Mouse (Mus musculus): ENCODE measurements at regions not wholly inside any gene's neighbourhood (a gene's known extent, or its start where the extent isn't known, plus 50 kb on each side); places are given as distances from the start of the nearest gene placed in this dataset.

DNA sequence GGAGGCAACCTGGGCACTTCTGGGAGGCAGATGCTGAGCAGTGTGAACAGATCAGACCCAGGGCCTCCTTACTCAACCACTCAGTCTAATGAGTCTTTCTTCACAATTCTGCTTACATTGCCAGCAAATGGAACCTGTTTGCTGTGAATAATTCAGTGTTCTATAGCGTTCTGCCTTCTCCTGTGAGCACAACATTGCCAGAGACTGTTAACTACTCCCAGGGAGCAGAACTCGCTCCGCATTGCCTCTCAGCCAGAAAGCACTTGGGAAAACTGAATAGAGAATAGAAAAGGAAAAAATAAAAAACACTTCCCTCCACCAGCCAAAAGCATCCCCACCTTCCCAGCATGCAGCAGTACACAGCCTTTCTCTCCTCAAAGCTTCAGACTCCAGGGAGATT is 51.5 kb downstream of the Aym1 start:
- H3K27ac ChIP-seq (replicated peaks) = no peak overlapping the region
- H3K4me1 ChIP-seq = no peaks in the 10 kb centered on the region
- H3K9me3 ChIP-seq = no peaks in the 10 kb centered on the region
- 75% methylated on average over 3 of the region's 3 CpGs for WGBS
- no peaks in the 10 kb centered on the region for H3K36me3 ChIP-seq (replicated peaks)
- H3K4me3 ChIP-seq = no peak overlapping the region
- H3K27me3 ChIP-seq (replicated peaks; ENCODE audit: low read depth, poor library complexity, severe bottlenecking) = no peaks in the 10 kb centered on the region
- no peak for DNase-seq (ENCODE audit: low spot score)

DNA sequence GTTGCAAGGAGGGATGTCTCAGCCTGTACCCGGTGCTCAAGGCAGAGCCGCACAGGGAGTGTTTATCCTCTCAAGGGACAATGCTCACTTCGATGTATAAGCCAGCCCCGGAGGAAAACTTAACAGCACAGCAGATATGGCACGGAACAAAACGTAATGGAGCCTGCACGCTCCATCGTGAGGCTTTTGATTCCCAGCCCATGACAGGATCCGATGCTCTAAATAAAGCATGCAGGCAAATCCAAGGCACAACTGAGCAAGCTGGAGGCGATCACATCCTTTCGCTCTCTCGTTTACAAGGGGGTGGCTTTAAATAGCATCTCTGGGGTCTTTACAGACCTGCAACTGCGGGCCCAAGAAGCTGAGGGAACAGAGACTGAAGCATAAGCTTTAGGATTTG is 53.9 kb downstream of the Aym1 start:
- H3K4me1 ChIP-seq = no peaks in the 10 kb centered on the region
- H3K27ac ChIP-seq (replicated peaks) = no peak overlapping the region
- 81% methylated on average over 13 of the region's 13 CpGs for WGBS
- no peaks in the 10 kb centered on the region for H3K27me3 ChIP-seq (replicated peaks; ENCODE audit: low read depth, poor library complexity, severe bottlenecking)
- H3K36me3 ChIP-seq (replicated peaks) = no peaks in the 10 kb centered on the region
- H3K4me3 ChIP-seq = no peak overlapping the region
- H3K9me3 ChIP-seq = no peaks in the 10 kb centered on the region
- no peak for DNase-seq (ENCODE audit: low spot score)

DNA sequence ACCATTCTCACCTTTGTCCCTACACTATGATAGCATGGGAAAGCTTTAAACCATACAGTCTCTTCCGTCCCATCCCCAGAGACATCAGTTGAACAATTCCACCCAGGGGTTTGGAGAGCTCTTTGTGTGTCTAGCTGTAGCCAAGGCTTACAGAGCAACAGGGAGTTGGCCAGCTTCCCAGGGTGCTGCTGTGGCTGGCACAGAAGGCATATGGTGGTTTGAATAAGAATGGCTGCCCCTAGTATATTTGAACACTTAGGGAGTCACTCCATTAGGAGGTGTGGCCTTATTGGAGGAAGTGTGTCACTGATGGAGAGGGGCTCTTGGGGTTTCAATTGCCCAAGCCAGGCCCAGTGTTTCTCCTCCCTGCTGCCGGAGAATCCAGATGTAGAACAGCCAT is 57.5 kb downstream of the Aym1 start:
- WGBS = 84% methylated on average over 2 of the region's 2 CpGs
- H3K27me3 ChIP-seq (replicated peaks; ENCODE audit: low read depth, poor library complexity, severe bottlenecking) = no peaks in the 10 kb centered on the region

DNA sequence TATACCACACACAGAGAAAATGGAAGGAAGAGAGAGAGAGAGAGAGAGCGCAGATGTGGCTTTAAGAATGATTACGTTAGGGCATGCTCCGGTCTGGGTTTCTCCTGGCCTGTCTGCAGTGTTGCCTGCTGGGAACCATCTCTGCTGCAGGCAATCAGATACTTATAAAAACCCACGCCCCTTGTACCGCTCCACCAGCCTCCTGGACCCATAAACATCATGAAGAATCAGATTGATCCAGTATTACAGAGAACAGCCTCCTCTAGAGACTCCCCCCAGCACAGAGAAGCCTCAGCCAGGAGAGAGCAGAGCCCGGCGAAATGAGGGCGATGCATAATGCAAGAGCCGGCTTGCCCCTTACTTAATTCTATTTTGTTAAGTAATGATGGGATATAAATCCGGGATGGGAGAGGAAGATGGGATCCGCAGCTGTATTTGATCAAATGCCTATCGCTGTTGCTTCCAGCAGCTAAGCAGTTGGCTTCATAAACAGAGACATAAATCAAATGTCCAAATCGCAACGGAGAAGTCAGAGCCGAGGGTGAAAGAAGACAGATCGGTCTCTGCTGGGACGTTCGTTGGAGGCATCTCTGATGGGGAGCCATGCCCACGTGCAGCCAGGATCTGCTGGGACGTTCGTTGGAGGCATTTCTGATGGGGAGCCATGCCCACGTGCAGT is 61.4 kb downstream of the Aym1 start:
- Histone ChIP-seq H3K27me3 (replicated peaks; ENCODE audit: low read depth, poor library complexity, severe bottlenecking) (no peaks in the 10 kb centered on the region), H3K9me3 (no peaks in the 10 kb centered on the region), H3K36me3 (replicated peaks) (no peaks in the 10 kb centered on the region), H3K4me1 (peaks cover 29% of the 10 kb centered on the region), H3K4me3 (no peak overlapping the region), H3K27ac (replicated peaks) (no peak overlapping the region)
- WGBS = 88% methylated on average over 22 of the region's 22 CpGs
- no peak for DNase-seq (ENCODE audit: low spot score)

More for the DNA sequence above, 57.5 kb downstream of the Aym1 start:
- Histone ChIP-seq H3K27ac (replicated peaks) (no peak overlapping the region), H3K9me3 (no peaks in the 10 kb centered on the region), H3K36me3 (replicated peaks) (no peaks in the 10 kb centered on the region), H3K4me3 (no peak overlapping the region), H3K4me1 (no peaks in the 10 kb centered on the region)
- DNase-seq (ENCODE audit: low spot score) = no peak

DNA sequence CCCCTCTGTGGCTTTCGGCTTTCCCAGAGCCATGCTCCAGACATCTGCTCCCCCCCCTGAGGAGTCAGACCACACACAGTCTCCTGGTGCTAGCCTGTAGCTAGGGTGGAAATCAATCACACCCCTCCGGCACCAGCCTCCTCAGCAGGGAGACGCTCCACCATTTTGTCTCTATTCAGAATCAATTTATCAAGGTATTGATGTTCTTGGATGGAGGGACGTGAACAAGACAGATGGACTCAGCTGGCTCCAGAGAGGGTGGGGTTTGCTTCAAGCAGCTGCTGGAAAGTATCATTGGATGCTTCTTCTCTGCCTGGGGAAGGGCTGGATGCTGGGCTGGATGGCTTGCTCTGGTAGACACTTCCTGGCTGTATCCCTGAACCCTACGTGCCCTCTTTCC is 63.5 kb downstream of the Aym1 start:
- peak; percentile 29 for DNase-seq (ENCODE audit: low spot score)
- H3K27me3 ChIP-seq (replicated peaks; ENCODE audit: low read depth, poor library complexity, severe bottlenecking) = no peaks in the 10 kb centered on the region
- no peaks in the 10 kb centered on the region for H3K36me3 ChIP-seq (replicated peaks)
- H3K9me3 ChIP-seq = no peaks in the 10 kb centered on the region
- no peak overlapping the region for H3K27ac ChIP-seq (replicated peaks)
- no peak overlapping the region for H3K4me3 ChIP-seq
- WGBS = 51% methylated on average over 5 of the region's 5 CpGs
- H3K4me1 ChIP-seq = peaks cover 29% of the 10 kb centered on the region

DNA sequence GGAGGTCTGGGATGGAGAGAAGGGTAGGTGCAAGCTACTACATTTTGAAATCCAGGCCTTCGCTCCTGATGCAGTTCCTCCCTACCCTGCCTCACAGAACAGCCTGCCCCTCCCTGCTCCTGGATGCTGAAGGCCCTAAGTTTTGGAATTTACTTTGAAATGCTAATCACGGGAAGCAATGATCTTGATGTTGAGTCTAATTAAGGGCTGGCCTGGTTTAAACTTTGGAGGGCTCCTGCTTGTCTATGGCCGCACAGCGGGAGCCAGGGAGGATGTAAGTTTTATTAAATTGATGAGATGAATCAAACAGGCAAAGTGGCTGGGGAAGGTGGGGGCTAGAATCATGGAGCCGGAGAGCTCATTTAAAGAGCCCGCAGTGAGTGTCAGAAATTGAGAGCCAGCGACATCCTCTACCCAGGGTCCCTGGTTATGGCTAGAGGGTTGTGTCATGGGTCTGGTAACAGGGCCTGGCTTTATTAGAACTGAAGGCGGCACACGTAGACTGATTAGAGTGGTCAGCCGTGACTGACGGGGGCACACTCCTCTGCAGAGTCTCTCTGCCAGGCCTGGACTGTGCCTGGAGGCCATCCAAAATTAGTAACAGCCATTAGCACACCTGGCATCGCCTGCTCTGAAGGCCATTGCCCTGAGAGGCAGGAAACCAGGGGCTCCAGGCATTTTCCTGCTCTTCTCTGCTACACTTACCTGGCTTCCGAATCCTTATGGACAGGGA is 65.1 kb downstream of the Aym1 start:
- Histone ChIP-seq H3K36me3 (replicated peaks) (no peaks in the 10 kb centered on the region), H3K9me3 (no peaks in the 10 kb centered on the region), H3K27ac (replicated peaks) (no peak overlapping the region; the same call in 1 of the 2 replicates), H3K27me3 (replicated peaks; ENCODE audit: low read depth, poor library complexity, severe bottlenecking) (0 out of 2 replicates have a peak, but pooled peaks cover 3% of the 10 kb centered on the region), H3K4me1 (peaks cover 29% of the 10 kb centered on the region), H3K4me3 (no peak overlapping the region)
- 64% methylated on average over 13 of the region's 13 CpGs for WGBS
- peak; percentile 23 for DNase-seq (ENCODE audit: low spot score)

DNA sequence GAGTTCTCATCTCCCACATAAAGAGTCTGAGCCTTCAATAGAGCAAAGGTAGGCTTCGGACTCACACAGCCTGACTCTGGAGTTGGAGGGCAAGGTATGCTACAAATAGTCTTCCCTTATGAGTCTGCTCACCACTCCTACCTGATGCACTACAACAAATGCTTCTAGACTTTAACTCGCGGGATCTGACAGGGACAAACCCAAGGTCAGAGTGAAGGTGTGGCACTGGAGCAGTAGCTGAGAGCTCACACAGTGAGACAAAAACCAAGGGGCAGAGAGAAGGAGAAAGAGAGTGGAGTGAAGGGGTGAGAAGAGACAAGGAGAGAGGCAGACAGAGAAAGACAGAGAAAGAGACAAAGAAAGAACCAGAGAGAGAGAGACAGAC is 65.6 kb downstream of the Aym1 start:
- Histone ChIP-seq H3K36me3 (replicated peaks) (no peaks in the 10 kb centered on the region), H3K4me1 (peaks cover 29% of the 10 kb centered on the region), H3K27ac (replicated peaks) (no peak overlapping the region; the same call in 1 of the 2 replicates), H3K9me3 (no peaks in the 10 kb centered on the region), H3K4me3 (no peak overlapping the region), H3K27me3 (replicated peaks; ENCODE audit: low read depth, poor library complexity, severe bottlenecking) (0 out of 2 replicates have a peak, but pooled peaks cover 3% of the 10 kb centered on the region)
- 88% methylated on average over 3 of the region's 3 CpGs for WGBS
- no peak for DNase-seq (ENCODE audit: low spot score)

DNA sequence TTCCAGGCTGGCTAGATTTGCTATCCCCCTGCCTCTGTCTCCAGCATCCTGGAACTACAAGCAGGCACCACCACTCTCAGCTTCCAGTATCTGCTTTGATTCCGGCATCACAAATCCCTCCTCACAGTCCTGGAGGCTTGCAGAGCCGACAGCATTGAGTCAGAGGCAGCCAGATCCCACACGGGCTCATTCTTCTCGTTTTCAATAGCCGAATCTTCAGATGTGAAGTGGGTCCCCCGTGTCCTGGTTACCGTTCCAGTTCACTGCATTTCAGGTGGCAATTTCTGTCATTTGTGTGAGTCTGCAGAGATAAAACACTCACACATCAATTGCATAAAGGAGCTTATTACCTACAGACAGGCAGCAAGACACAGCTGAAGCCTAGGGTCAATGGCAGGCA is 62.4 kb upstream of the Wscd2 start:
- Histone ChIP-seq H3K27me3 (replicated peaks; ENCODE audit: low read depth, poor library complexity, severe bottlenecking) (0 out of 2 replicates have a peak, but pooled peaks cover 3% of the 10 kb centered on the region), H3K36me3 (replicated peaks) (no peaks in the 10 kb centered on the region), H3K9me3 (no peaks in the 10 kb centered on the region), H3K4me3 (no peak overlapping the region), H3K27ac (replicated peaks) (no peak overlapping the region), H3K4me1 (peaks cover 16% of the 10 kb centered on the region)
- DNase-seq (ENCODE audit: low spot score) = no peak
- WGBS = 83% methylated on average over 7 of the region's 7 CpGs

DNA sequence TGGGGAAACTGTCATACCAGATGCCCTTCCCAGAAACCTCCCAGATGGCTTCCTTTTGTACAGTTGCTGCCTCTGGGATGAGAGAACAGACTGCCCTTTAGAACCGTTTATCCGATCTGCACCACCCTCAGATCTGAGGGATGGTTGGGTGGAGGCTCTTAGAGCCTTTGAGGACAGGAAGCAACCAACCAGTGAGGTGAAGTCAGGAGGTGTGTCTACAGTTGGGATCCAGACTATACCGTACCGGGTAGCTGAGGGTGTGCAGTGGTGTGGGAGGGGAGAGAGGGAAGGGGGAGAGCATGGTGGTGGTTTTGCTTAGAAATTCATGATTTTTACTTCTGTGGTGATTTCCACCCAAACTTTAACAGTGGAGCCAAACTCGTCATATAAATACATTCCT is 58.8 kb upstream of the Wscd2 start:
- H3K27me3 ChIP-seq (replicated peaks; ENCODE audit: low read depth, poor library complexity, severe bottlenecking) = 0 out of 2 replicates have a peak, but pooled peaks cover 3% of the 10 kb centered on the region
- H3K4me3 ChIP-seq = no peak overlapping the region
- H3K9me3 ChIP-seq = no peaks in the 10 kb centered on the region
- no peak overlapping the region for H3K27ac ChIP-seq (replicated peaks)
- H3K36me3 ChIP-seq (replicated peaks) = no peaks in the 10 kb centered on the region
- H3K4me1 ChIP-seq = peaks cover 16% of the 10 kb centered on the region
- DNase-seq (ENCODE audit: low spot score) = no peak
- WGBS = 77% methylated on average over 5 of the region's 5 CpGs

DNA sequence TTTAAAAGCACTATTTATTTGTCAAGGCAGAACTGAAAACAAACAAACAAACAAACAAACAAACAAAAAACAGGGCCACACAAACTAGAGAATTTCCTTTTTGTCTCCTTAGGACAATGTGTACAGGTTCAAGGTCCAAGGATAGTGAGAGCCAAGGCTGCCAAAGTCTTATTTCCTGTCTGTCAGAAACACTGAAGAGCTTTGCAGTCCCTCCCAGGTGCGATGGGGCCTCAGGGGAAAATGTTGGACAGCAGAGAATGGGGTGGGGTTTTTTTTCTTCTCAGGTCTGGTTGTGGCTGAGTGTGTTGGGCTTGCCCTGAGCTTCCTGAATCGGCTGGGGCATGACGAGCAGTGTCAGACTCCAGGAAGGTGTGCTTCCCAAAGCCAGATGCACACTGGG is 53.1 kb upstream of the Wscd2 start:
- Histone ChIP-seq H3K4me1 (peaks cover 6% of the 10 kb centered on the region; the same call in 1 of the 2 replicates), H3K27ac (replicated peaks) (no peak overlapping the region), H3K9me3 (no peaks in the 10 kb centered on the region), H3K36me3 (replicated peaks) (no peaks in the 10 kb centered on the region), H3K4me3 (no peak overlapping the region), H3K27me3 (replicated peaks; ENCODE audit: low read depth, poor library complexity, severe bottlenecking) (no peaks in the 10 kb centered on the region)
- no peak for DNase-seq (ENCODE audit: low spot score)
- WGBS = 64% methylated on average over 3 of the region's 3 CpGs
